Mouse (Mus musculus): Measurements from ENCODE around the gene Ttyh3. TPM values are rescaled to one million over a fixed set of nuclear protein-coding genes. Genes with fewer than 3 reads are reported as not detected.

The Ttyh3 gene
- polyA plus RNA-seq, 1 experiment from 2014 or later: 95.0 TPM

- no peak for TF ChIP-seq CTCF (IDR thresholded peaks at IDR 0.05)
- ChIA-PET CTCF (no interaction called here), POLR2A (interaction anchor here (1.5 to 2.1 kb wide), 2 partner anchors 37 to 39 kb away, joined by 4 to 6 read pairs; no protein-coding TSS in a partner anchor)
- in situ Hi-C loops (cut with MboI; ENCODE audit: low pct_unique_long_range_greater_than_20kb): loop anchor here (5.0 kb wide), 1 partner anchor 39 kb away; the partner anchor contains the start of gene Grifin
- DNase-seq (ENCODE audit: low read depth, low spot score): no peak
- ATAC-seq: no peak
- H3K27me3 ChIP-seq: no peaks in the 10 kb centered on the region
These were observed 42.4 kb downstream of the Ttyh3 start for GRCm38 (mm10) chr5:140606386-140606785.

DNA sequence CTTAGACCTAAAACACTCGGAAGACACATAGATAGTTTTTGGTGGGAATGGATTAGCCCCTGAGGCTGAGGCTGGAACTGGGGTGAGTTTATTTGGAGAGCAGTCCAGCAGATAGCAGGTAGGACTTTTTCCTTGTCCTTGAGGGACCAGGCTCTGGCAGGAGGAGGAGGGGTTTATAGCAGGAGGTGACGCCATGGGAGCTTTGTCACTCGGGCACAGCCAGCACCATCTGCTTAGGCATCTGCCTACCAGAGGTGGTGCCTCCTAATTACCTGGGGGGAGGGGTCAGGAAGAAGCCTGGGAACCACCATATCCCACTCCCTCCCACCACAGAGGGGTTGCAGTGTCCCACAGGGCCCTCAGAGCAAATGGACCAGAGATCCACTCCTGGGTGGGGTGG is 43.6 kb downstream of the Ttyh3 start:
- H3K27me3 ChIP-seq: no peaks in the 10 kb centered on the region
- DNase-seq (ENCODE audit: low read depth, low spot score): no peak
- CTCF ChIA-PET: no interaction called here
- ATAC-seq: no peak
- in situ Hi-C loops (cut with MboI; ENCODE audit: low pct_unique_long_range_greater_than_20kb): loop anchor here (5.0 kb wide), 1 partner anchor 38 kb away; the partner anchor contains the start of gene Grifin
- no peak for TF ChIP-seq CTCF (IDR thresholded peaks at IDR 0.05)
- POLR2A ChIA-PET: no interaction called here

- in situ Hi-C loops (cut with MboI; ENCODE audit: low pct_unique_long_range_greater_than_20kb): no loop called here
- H3K27me3 ChIP-seq: no peaks in the 10 kb centered on the region
- POLR2A ChIA-PET: interaction anchor here (0.8 kb wide), 1 partner anchor 38 kb away, joined by 3 read pairs; no protein-coding TSS in a partner anchor
- no peak for TF ChIP-seq CTCF (IDR thresholded peaks at IDR 0.05)
- CTCF ChIA-PET: interaction anchor here (1.4 kb wide), 1 partner anchor 36 kb away, joined by 4 read pairs; no protein-coding TSS in a partner anchor
- DNase-seq (ENCODE audit: low read depth, low spot score) (no peak), ATAC-seq (peak; percentile 48)
These were observed 44.4 kb downstream of the Ttyh3 start for GRCm38 (mm10) chr5:140604386-140604785.

DNA sequence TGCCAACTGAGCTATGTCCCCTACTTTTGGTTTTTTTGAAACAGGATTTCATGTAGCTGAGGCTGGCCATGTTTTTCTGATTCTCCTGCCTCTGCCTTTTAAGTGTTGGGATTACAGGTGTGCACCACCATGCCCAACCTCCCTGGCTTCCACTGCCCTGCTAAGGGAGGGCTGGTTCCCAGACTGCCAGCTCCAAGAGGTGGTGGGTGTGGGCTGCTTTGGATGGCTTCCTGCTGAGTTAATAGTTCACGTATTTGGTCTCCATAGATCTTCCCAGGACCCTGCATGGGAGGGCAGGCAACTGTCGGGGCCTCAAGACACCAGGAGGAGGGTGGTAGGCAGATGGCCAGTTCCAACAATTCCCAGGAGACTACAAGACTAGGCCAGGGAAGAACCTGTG is 46.3 kb downstream of the Ttyh3 start:
- DNase-seq (ENCODE audit: low read depth, low spot score): no peak
- no peak for TF ChIP-seq CTCF (IDR thresholded peaks at IDR 0.05)
- POLR2A ChIA-PET: interaction anchor here (0.7 kb wide), 1 partner anchor 53 kb away, joined by 3 read pairs; no protein-coding TSS in a partner anchor
- in situ Hi-C loops (cut with MboI; ENCODE audit: low pct_unique_long_range_greater_than_20kb): no loop called here
- CTCF ChIA-PET: interaction anchor here (1.2 kb wide), 1 partner anchor 10 kb away, joined by 3 read pairs; no protein-coding TSS in a partner anchor
- no peak for ATAC-seq
- no peaks in the 10 kb centered on the region for H3K27me3 ChIP-seq

- ATAC-seq (no peak), DNase-seq (ENCODE audit: low read depth, low spot score) (no peak)
- ChIA-PET CTCF (interaction anchor here (1.2 kb wide), 1 partner anchor 9 kb away, joined by 3 read pairs; no protein-coding TSS in a partner anchor), POLR2A (no interaction called here)
- in situ Hi-C loops (cut with MboI; ENCODE audit: low pct_unique_long_range_greater_than_20kb): no loop called here
- TF ChIP-seq CTCF (IDR thresholded peaks at IDR 0.05): no peak
- H3K27me3 ChIP-seq: no peaks in the 10 kb centered on the region
These were observed 47.1 kb downstream of the Ttyh3 start for GRCm38 (mm10) chr5:140601712-140602111.

- ChIA-PET POLR2A (interaction anchor here (0.9 to 1.0 kb wide), 2 partner anchors 11 kb away, joined by 3 read pairs; no protein-coding TSS in a partner anchor), CTCF (interaction anchor here (1.0 kb wide), 1 partner anchor 34 kb away, joined by 3 read pairs; no protein-coding TSS in a partner anchor)
- in situ Hi-C loops (cut with MboI; ENCODE audit: low pct_unique_long_range_greater_than_20kb): no loop called here
- no peaks in the 10 kb centered on the region for H3K27me3 ChIP-seq
- TF ChIP-seq CTCF (IDR thresholded peaks at IDR 0.05): no peak
- DNase-seq (ENCODE audit: low read depth, low spot score): no peak
- ATAC-seq: no peak
These were observed 48.9 kb downstream of the Ttyh3 start for GRCm38 (mm10) chr5:140599939-140600338.

GRCm38 (mm10) chr5:140597787-140598186 is 51.0 kb downstream of the Ttyh3 start:
- ATAC-seq: no peak
- in situ Hi-C loops (cut with MboI; ENCODE audit: low pct_unique_long_range_greater_than_20kb): no loop called here
- TF ChIP-seq CTCF (IDR thresholded peaks at IDR 0.05): no peak
- CTCF ChIA-PET: interaction anchor here (1.4 kb wide), 1 partner anchor 15 kb away, joined by 3 read pairs; no protein-coding TSS in a partner anchor
- no peaks in the 10 kb centered on the region for H3K27me3 ChIP-seq
- DNase-seq (ENCODE audit: low read depth, low spot score): no peak
- POLR2A ChIA-PET: interaction anchor here (1.4 kb wide), 1 partner anchor 10 kb away, joined by 3 read pairs; no protein-coding TSS in a partner anchor

DNA sequence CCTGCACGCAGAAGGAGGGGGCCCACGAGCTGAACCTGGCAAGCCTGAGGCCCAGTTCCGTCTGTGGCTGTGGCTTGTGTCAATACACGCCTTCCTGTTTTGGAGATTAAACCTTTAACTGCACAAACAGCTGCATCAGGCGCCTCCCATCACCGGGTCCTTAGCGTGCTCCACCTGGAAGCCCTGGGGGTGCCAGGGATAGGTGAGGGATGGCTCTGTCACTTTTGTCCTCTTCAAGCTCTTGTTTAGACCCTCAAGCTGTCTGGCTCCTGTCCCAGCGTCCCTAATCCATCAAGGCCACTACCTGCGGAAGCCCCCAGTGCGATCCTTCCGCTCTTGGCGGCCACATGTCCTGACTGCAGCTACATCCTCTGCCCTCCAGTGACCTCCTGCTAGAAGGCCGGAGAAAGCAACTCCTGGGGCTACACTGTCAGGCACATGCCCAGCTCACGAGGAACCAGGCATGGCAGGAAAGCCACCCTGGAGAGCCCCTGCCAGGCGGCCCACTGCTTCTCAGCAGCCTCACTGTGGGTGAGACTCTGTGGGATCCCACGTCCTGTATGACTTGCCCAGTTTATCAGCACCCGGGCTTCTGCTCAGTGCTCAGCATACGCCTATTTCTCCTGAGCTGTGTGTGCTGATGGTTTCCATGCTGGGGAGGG is 51.8 kb downstream of the Ttyh3 start:
- no peak for ATAC-seq
- no peaks in the 10 kb centered on the region for H3K27me3 ChIP-seq
- in situ Hi-C loops (cut with MboI; ENCODE audit: low pct_unique_long_range_greater_than_20kb): no loop called here
- POLR2A ChIA-PET: interaction anchor here (1.3 to 1.4 kb wide), 2 partner anchors 11 to 13 kb away, joined by 3 to 4 read pairs; no protein-coding TSS in a partner anchor
- CTCF ChIA-PET: interaction anchor here (1.4 kb wide), 1 partner anchor 15 kb away, joined by 3 read pairs; no protein-coding TSS in a partner anchor
- no peak for TF ChIP-seq CTCF (IDR thresholded peaks at IDR 0.05)
- DNase-seq (ENCODE audit: low read depth, low spot score): no peak

DNA sequence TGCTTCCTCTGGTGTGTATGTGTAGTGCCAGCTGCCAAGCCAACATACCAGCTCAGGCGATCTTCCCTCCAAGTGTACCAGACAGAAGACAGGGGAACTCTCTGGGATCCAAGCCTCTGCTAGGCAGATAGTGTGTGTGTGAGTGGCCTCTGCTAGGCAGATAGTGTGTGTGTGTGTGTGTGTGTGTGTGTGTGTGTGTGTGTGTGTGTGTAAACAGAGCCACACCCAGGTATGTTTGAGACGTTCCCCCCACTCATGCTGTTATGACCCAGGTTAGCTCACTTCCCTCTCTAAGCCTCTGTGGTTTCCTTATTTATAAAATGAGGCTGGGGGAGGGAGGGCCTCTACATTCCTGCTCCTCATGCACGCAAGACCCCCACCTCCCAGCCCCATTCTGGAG is 52.4 kb downstream of the Ttyh3 start:
- in situ Hi-C loops (cut with MboI; ENCODE audit: low pct_unique_long_range_greater_than_20kb): no loop called here
- ChIA-PET POLR2A (interaction anchor here (1.3 kb wide), 1 partner anchor 13 kb away, joined by 4 read pairs; no protein-coding TSS in a partner anchor), CTCF (no interaction called here)
- ATAC-seq: no peak
- no peaks in the 10 kb centered on the region for H3K27me3 ChIP-seq
- no peak for TF ChIP-seq CTCF (IDR thresholded peaks at IDR 0.05)
- DNase-seq (ENCODE audit: low read depth, low spot score): no peak

DNA sequence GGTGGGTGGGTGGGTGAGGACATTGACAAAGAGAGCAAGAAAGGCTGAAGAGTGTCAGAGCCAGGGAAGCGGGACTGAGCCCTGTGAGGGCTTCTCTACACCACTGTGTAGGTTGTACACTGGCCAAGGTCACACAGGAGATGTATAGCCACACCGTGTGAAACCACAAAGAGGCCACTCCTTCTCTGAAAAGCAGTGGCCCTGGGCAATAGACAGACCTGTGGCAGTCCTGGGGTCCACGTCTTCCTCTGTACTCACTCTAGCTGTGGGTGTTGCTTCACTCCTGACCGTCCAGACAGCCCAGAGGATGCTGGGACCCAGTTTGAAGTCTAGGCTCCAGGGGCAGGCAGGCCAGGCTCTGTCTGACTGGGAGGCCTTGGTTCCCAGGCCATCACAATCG is 54.0 kb downstream of the Ttyh3 start:
- ChIA-PET CTCF (no interaction called here), POLR2A (no interaction called here)
- TF ChIP-seq CTCF (IDR thresholded peaks at IDR 0.05): no peak
- in situ Hi-C loops (cut with MboI; ENCODE audit: low pct_unique_long_range_greater_than_20kb): no loop called here
- ATAC-seq (no peak), DNase-seq (ENCODE audit: low read depth, low spot score) (no peak)
- no peaks in the 10 kb centered on the region for H3K27me3 ChIP-seq
